Mouse (Mus musculus): ENCODE results near the gene Clec3a.
A peak's percentile ranks its signal among the peaks of the same experiment; 100 is the strongest.

Gene Clec3a

GRCm38 (mm10) chr8:114417786-114418185 is at the start of gene Clec3a:
TSS of gene Clec3a (plus strand) at chr8:114418086.
- DNase-seq (ENCODE audit: low spot score in 2 of 2): no peak

GRCm38 (mm10) chr8:114369038-114369976 is 48.6 kb upstream of the Clec3a start:
- DNase-seq (ENCODE audit: low spot score in 2 of 2): peak; percentile 42 to 73

GRCm38 (mm10) chr8:114374390-114374789 is 43.5 kb upstream of the Clec3a start:
- DNase-seq (ENCODE audit: low spot score in 2 of 2): no peak

GRCm38 (mm10) chr8:114384189-114384588 is 33.7 kb upstream of the Clec3a start:
- DNase-seq (ENCODE audit: low spot score in 2 of 2): no peak

GRCm38 (mm10) chr8:114387494-114387893 is 30.4 kb upstream of the Clec3a start:
- no peak for DNase-seq (ENCODE audit: low spot score in 2 of 2)

- DNase-seq (ENCODE audit: low spot score in 2 of 2): no peak
Measured at GRCm38 (mm10) chr8:114390465-114391254, 27.2 kb upstream of the Clec3a start.

GRCm38 (mm10) chr8:114398326-114398725 is 19.6 kb upstream of the Clec3a start:
- DNase-seq (ENCODE audit: low spot score in 2 of 2): no peak

GRCm38 (mm10) chr8:114399273-114399672 is 18.6 kb upstream of the Clec3a start:
- DNase-seq (ENCODE audit: low spot score in 2 of 2): no peak

- DNase-seq (ENCODE audit: low spot score in 2 of 2): no peak
Measured at GRCm38 (mm10) chr8:114401679-114402078, 16.2 kb upstream of the Clec3a start.

- no peak for DNase-seq (ENCODE audit: low spot score in 2 of 2)
Measured at GRCm38 (mm10) chr8:114411421-114411820, 6.5 kb upstream of the Clec3a start.

- no peak for DNase-seq (ENCODE audit: low spot score in 2 of 2)
Measured at GRCm38 (mm10) chr8:114418486-114418885, 600 bp downstream of the Clec3a start.

GRCm38 (mm10) chr8:114418904-114419303 is 1.0 kb downstream of the Clec3a start:
- DNase-seq (ENCODE audit: low spot score in 2 of 2): no peak

GRCm38 (mm10) chr8:114421544-114421943 is 3.7 kb downstream of the Clec3a start:
- DNase-seq (ENCODE audit: low spot score in 2 of 2): no peak

- peak in 1 of 2 experiments; percentile 41 for DNase-seq (ENCODE audit: low spot score in 2 of 2)
Measured at GRCm38 (mm10) chr8:114438236-114438635, 20.4 kb downstream of the Clec3a start.

- DNase-seq (ENCODE audit: low spot score in 2 of 2): peak; percentile 100
Measured at GRCm38 (mm10) chr8:114439334-114440204, 21.7 kb downstream of the Clec3a start, which contains the start of gene Wwox. TSS of gene Wwox (plus strand) at chr8:114439655.

- DNase-seq (ENCODE audit: low spot score in 2 of 2): no peak
Measured at GRCm38 (mm10) chr8:114440205-114440589, 22.3 kb downstream of the Clec3a start.

- no peak for DNase-seq (ENCODE audit: low spot score in 2 of 2)
Measured at GRCm38 (mm10) chr8:114441616-114442015, 23.7 kb downstream of the Clec3a start.

- no peak for DNase-seq (ENCODE audit: low spot score in 2 of 2)
Measured at GRCm38 (mm10) chr8:114446884-114447283, 29.0 kb downstream of the Clec3a start.

- no peak for DNase-seq (ENCODE audit: low spot score in 2 of 2)
Measured at GRCm38 (mm10) chr8:114452278-114452677, 34.4 kb downstream of the Clec3a start.

- peak; percentile 23 to 39 for DNase-seq (ENCODE audit: low spot score in 2 of 2)
Measured at GRCm38 (mm10) chr8:114452781-114453221, 34.9 kb downstream of the Clec3a start.

- no peak for DNase-seq (ENCODE audit: low spot score in 2 of 2)
Measured at GRCm38 (mm10) chr8:114455302-114455701, 37.4 kb downstream of the Clec3a start.

Data from urinary bladder, adult 18-20 months (tissue).